Comparison of ENCODE assay signal across 9 mouse cellular contexts in the genomic region with DNA sequence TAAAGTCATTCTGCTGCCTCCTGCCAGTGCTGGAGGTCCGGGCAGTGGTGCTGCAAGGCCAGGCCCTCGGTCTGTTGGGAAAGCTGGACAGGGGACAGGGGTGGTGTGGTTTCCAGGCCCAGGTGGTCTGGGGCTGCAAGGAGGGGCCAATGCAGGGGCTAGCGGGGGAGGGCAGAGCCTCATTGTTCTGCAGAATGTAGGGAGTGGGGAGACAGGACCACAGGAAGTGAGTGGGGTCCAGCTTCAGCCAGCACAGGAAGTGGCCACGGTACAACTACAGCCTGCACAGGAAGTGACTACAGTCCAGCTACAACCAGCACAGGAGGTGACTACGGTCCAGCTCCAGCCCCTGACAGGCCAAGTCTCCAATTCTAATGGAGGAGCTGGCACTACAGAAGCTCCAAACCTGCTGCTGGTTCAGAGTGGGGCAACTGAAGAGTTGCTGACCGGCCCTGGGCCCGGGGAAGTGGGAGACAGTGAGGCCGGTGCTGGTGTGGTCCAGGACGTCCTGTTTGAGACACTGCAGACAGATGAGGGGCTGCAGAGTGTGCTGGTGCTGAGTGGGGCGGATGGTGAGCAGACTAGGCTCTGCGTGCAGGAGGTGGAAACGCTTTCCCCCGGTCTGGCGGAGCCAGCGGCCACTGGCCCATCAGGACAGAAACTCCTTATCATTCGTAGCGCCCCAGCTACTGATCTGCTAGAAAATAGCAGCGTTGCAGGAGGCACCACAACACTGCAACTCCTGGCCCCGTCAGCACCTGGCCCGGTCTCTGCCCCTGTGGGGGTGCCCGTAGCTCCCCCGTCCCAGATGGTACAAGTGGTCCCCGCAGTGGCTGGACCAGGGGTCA. TPM values are rescaled to one million over a fixed set of nuclear protein-coding genes. Genes with fewer than 3 reads are reported as not detected.
DNase-seq lines count a peak whose midpoint lies in the region; ATAC-seq and TF ChIP-seq lines count a peak whose summit lies in the region.
"Had no signal": no experiment of that assay in that cellular context is flagged by ENCODE, and none has a peak within 500 bp of the region (broad histone marks: within the 10 kb centered on the region; RNA-seq: fewer than 3 reads in every experiment).

No protein-coding gene starts in this region.

- peak overlapping the region; percentile 99 for H3K27ac ChIP-seq in left cerebral cortex, adult 2 months
- peak overlapping the region; percentile 99 for H3K27ac ChIP-seq in forebrain, embryonic 13.5 days
- no peak overlapping the region for H3K27ac ChIP-seq in intestine, postnatal 0 days (ENCODE audit: low read depth, low read length)
- H3K27ac ChIP-seq in neural tube, embryonic 14.5 days (ENCODE audit: low read depth, low read length), result peak overlapping the region; percentile 98

- H3K27me3 ChIP-seq in forebrain, embryonic 13.5 days, result no peaks in the 10 kb centered on the region
- 0 out of 2 replicates have a peak, but pooled peaks cover 6% of the 10 kb centered on the region for H3K27me3 ChIP-seq in intestine, postnatal 0 days (replicated peaks; ENCODE audit: control insufficient read depth, insufficient read depth, low read length)
- no peaks in the 10 kb centered on the region for H3K27me3 ChIP-seq in neural tube, embryonic 14.5 days (ENCODE audit: control insufficient read depth, insufficient read depth, low read length)

- H3K36me3 ChIP-seq in forebrain, embryonic 13.5 days (ENCODE audit: poor library complexity, severe bottlenecking), result peaks cover 43% of the 10 kb centered on the region
- peaks cover 36% of the 10 kb centered on the region for H3K36me3 ChIP-seq in intestine, postnatal 0 days (ENCODE audit: control insufficient read depth, insufficient read depth)
- peaks cover 21% of the 10 kb centered on the region for H3K36me3 ChIP-seq in neural tube, embryonic 14.5 days (ENCODE audit: control insufficient read depth, insufficient read depth, low read length)

- H3K4me1 ChIP-seq in forebrain, embryonic 13.5 days, result peaks cover 71% of the 10 kb centered on the region
- H3K4me1 ChIP-seq in intestine, postnatal 0 days (replicated peaks; ENCODE audit: control insufficient read depth, insufficient read depth, low read length), result 0 out of 2 replicates have a peak, but pooled peaks cover 12% of the 10 kb centered on the region
- H3K4me1 ChIP-seq in neural tube, embryonic 14.5 days (ENCODE audit: control insufficient read depth, insufficient read depth, low read length), result peaks cover 44% of the 10 kb centered on the region

- peak overlapping the region; percentile 73 for H3K9ac ChIP-seq in forebrain, embryonic 13.5 days
- H3K9ac ChIP-seq in intestine, postnatal 0 days (ENCODE audit: low read depth, low read length), result no peak overlapping the region
- H3K9ac ChIP-seq in neural tube, embryonic 14.5 days (replicated peaks; ENCODE audit: low read depth, low read length), result no peak overlapping the region

- peak overlapping the region; percentile 59; the same call in 1 of the 2 replicates for H3K4me3 ChIP-seq in left cerebral cortex, adult 2 months
- H3K4me3 ChIP-seq in forebrain, embryonic 13.5 days, result no peak overlapping the region
- no peak overlapping the region for H3K4me3 ChIP-seq in intestine, postnatal 0 days (ENCODE audit: low read depth, low read length)
- H3K4me3 ChIP-seq in neural tube, embryonic 14.5 days (ENCODE audit: low read depth, low read length), result no peak overlapping the region
- H3K4me3 ChIP-seq: erythroblast, embryonic 14.5 days had no signal

- 59% methylated on average over 23 of the region's 23 CpGs for WGBS in forebrain, embryonic 13.5 days
- WGBS in intestine, postnatal 0 days, result 65% methylated on average over 23 of the region's 23 CpGs
- WGBS in neural tube, embryonic 14.5 days, result 58% methylated on average over 22 of the region's 23 CpGs

- no peaks in the 10 kb centered on the region for H3K9me3 ChIP-seq in forebrain, embryonic 13.5 days (replicated peaks)
- no peaks in the 10 kb centered on the region for H3K9me3 ChIP-seq in intestine, postnatal 0 days (ENCODE audit: control insufficient read depth)
- H3K9me3 ChIP-seq in neural tube, embryonic 14.5 days (ENCODE audit: control insufficient read depth, low read length), result no peaks in the 10 kb centered on the region

- ATAC-seq in forebrain, embryonic 13.5 days, result no peak
- no peak for ATAC-seq in intestine, postnatal 0 days
- no peak for ATAC-seq in neural tube, embryonic 14.5 days (ENCODE audit: low read depth)
- ATAC-seq in megakaryocyte progenitor cell, adult 5-6 weeks (replicated peaks; ENCODE audit: poor library complexity), result no peak

- peak overlapping the region; percentile 74 for H3K4me2 ChIP-seq in forebrain, embryonic 13.5 days
- 0 out of 2 replicates have a peak overlapping the region, but pooled peaks have one; percentile 17 for H3K4me2 ChIP-seq in intestine, postnatal 0 days (replicated peaks; ENCODE audit: low read depth)
- peak overlapping the region; percentile 60; the same call in 1 of the 2 replicates for H3K4me2 ChIP-seq in neural tube, embryonic 14.5 days (ENCODE audit: low read depth, low read length)

- no peak for DNase-seq in left cerebral cortex, adult 2 months (ENCODE audit: extremely low spot score in 1 of 2, low spot score in 2 of 2)
- no peak for DNase-seq in left cerebral cortex, adult 8-10 months (ENCODE audit: low spot score in 2 of 2)
- DNase-seq in right cerebral cortex, adult 2 months (ENCODE audit: low spot score in 2 of 2), result no peak
- no peak for DNase-seq in gastrocnemius, postnatal 25 days

- TF ChIP-seq CTCF in left cerebral cortex, adult 2 months (IDR thresholded peaks at IDR 0.05), result no peak
- TF ChIP-seq CTCF in intestine, postnatal 0 days (IDR thresholded peaks at IDR 0.05; ENCODE audit: low read depth), result no peak

- intact Hi-C loops in left cerebral cortex, adult 2 months (cut with DNase I), result no loop called here

RNA-seq across cellular contexts. Expression of a gene that starts 0.6 kb away (rescaled TPM):
- 100 to 1,000 TPM in 1 of 2 experiments, 10 to 100 TPM in 1; 99.7 to 109 TPM for total RNA-seq in left cerebral cortex, adult 2 months (2021)
- total RNA-seq in left cerebral cortex, adult 8-10 months (2022), result 100 to 1,000 TPM in 1 of 4 experiments, 10 to 100 TPM in 3; 94.7 to 100 (median 95.8) TPM
- 21.2 and 24.9 TPM in 2 replicates for polyA plus RNA-seq in forebrain, embryonic 13.5 days (2015; fragmentation: Nextera tagmentation; extraction: Ambion mirVana)
- 1.5 and 1.9 TPM in 2 replicates for polyA plus RNA-seq in intestine, postnatal 0 days (2015; fragmentation: Nextera tagmentation; extraction: Ambion mirVana)
- polyA plus RNA-seq in neural tube, embryonic 14.5 days (2014; fragmentation: Nextera tagmentation; extraction: Ambion mirVana), result 24.4 and 27.9 TPM in 2 replicates
- 0.20 and 0.64 TPM in 2 replicates for total RNA-seq in megakaryocyte progenitor cell, adult 5-6 weeks (2015)
- total RNA-seq in megakaryocyte progenitor cell, adult 5-6 weeks (2017), result not detected in 2 replicates
- 1 to 10 TPM; 3.7 to 5.2 TPM for total RNA-seq in gastrocnemius, postnatal 25 days (2021)

RNA-seq across cellular contexts. Expression of a gene that starts 4.4 kb away (rescaled TPM):
- total RNA-seq in left cerebral cortex, adult 2 months (2021), result 1 to 10 TPM; 2.8 to 4.4 TPM
- total RNA-seq in left cerebral cortex, adult 8-10 months (2022), result 1 to 10 TPM; 2.1 to 3.5 (median 2.6) TPM
- 0.23 and 0.30 TPM in 2 replicates for polyA plus RNA-seq in forebrain, embryonic 13.5 days (2015; fragmentation: Nextera tagmentation; extraction: Ambion mirVana)
- 2.3 and 2.6 TPM in 2 replicates for polyA plus RNA-seq in intestine, postnatal 0 days (2015; fragmentation: Nextera tagmentation; extraction: Ambion mirVana)
- polyA plus RNA-seq in neural tube, embryonic 14.5 days (2014; fragmentation: Nextera tagmentation; extraction: Ambion mirVana), result 0.40 and 1.3 TPM in 2 replicates
- not detected in 2 replicates for total RNA-seq in megakaryocyte progenitor cell, adult 5-6 weeks (2015)
- total RNA-seq in megakaryocyte progenitor cell, adult 5-6 weeks (2017), result 0.10 TPM in 1 of 2 replicates, not detected in the other
- total RNA-seq in gastrocnemius, postnatal 25 days (2021), result 10 to 100 TPM; 10.1 to 11.6 TPM
- polyA plus RNA-seq: erythroblast, embryonic 14.5 days had no signal

RNA-seq across cellular contexts. Expression of a gene that starts 6.2 kb away (rescaled TPM):
- total RNA-seq in left cerebral cortex, adult 2 months (2021), result 10 to 100 TPM; 15.8 to 16.4 TPM
- 10 to 100 TPM; 14.7 to 16.8 (median 15.5) TPM for total RNA-seq in left cerebral cortex, adult 8-10 months (2022)
- polyA plus RNA-seq in forebrain, embryonic 13.5 days (2015; fragmentation: Nextera tagmentation; extraction: Ambion mirVana), result 4.3 and 4.5 TPM in 2 replicates
- polyA plus RNA-seq in intestine, postnatal 0 days (2015; fragmentation: Nextera tagmentation; extraction: Ambion mirVana), result 2.9 TPM in 2 replicates
- polyA plus RNA-seq in neural tube, embryonic 14.5 days (2014; fragmentation: Nextera tagmentation; extraction: Ambion mirVana), result 2.8 and 3.7 TPM in 2 replicates
- total RNA-seq in megakaryocyte progenitor cell, adult 5-6 weeks (2015), result 7.4 and 8.0 TPM in 2 replicates
- 1.9 and 2.7 TPM in 2 replicates for total RNA-seq in megakaryocyte progenitor cell, adult 5-6 weeks (2017)
- 1 to 10 TPM; 6.8 to 8.3 TPM for total RNA-seq in gastrocnemius, postnatal 25 days (2021)

RNA-seq across cellular contexts. Expression of a gene that starts 14.9 kb away (rescaled TPM):
- total RNA-seq in left cerebral cortex, adult 2 months (2021), result under 1 TPM; 0.27 to 0.28 TPM
- total RNA-seq in left cerebral cortex, adult 8-10 months (2022), result under 1 TPM in 3 of 4 experiments, not detected in 1; 0.48 to 0.65 (median 0.51) TPM
- polyA plus RNA-seq in forebrain, embryonic 13.5 days (2015; fragmentation: Nextera tagmentation; extraction: Ambion mirVana), result 0.26 and 0.45 TPM in 2 replicates
- polyA plus RNA-seq in intestine, postnatal 0 days (2015; fragmentation: Nextera tagmentation; extraction: Ambion mirVana), result not detected in 2 replicates
- 0.37 and 0.41 TPM in 2 replicates for polyA plus RNA-seq in neural tube, embryonic 14.5 days (2014; fragmentation: Nextera tagmentation; extraction: Ambion mirVana)
- not detected in 2 replicates for total RNA-seq in megakaryocyte progenitor cell, adult 5-6 weeks (2015)
- not detected in 2 replicates for total RNA-seq in megakaryocyte progenitor cell, adult 5-6 weeks (2017)
- total RNA-seq in gastrocnemius, postnatal 25 days (2021), result under 1 TPM; 0.21 to 0.36 TPM
- polyA plus RNA-seq: erythroblast, embryonic 14.5 days had no signal

RNA-seq across cellular contexts. Expression of a gene that starts 43.0 kb away (rescaled TPM):
- under 1 TPM in 1 of 2 experiments, not detected in 1; 0.91 TPM for total RNA-seq in left cerebral cortex, adult 2 months (2021)
- total RNA-seq in left cerebral cortex, adult 8-10 months (2022), result under 1 TPM; 0.16 to 0.68 (median 0.26) TPM
- polyA plus RNA-seq in forebrain, embryonic 13.5 days (2015; fragmentation: Nextera tagmentation; extraction: Ambion mirVana), result not detected in 2 replicates
- polyA plus RNA-seq in intestine, postnatal 0 days (2015; fragmentation: Nextera tagmentation; extraction: Ambion mirVana), result 0.47 and 0.76 TPM in 2 replicates
- polyA plus RNA-seq in neural tube, embryonic 14.5 days (2014; fragmentation: Nextera tagmentation; extraction: Ambion mirVana), result not detected in 2 replicates
- not detected in 2 replicates for total RNA-seq in megakaryocyte progenitor cell, adult 5-6 weeks (2015)
- total RNA-seq in megakaryocyte progenitor cell, adult 5-6 weeks (2017), result not detected in 2 replicates
- total RNA-seq in gastrocnemius, postnatal 25 days (2021), result 10 to 100 TPM; 29.0 to 60.0 TPM
- polyA plus RNA-seq: erythroblast, embryonic 14.5 days had no signal

Comparison
In these comparisons a context has a peak if more than half of its experiments do, and no peak if none do; other contexts are left out.
1. H3K4me2 ChIP-seq: peak in every context shown above with its lines; median percentile 74 in forebrain, embryonic 13.5 days; 60 in neural tube, embryonic 14.5 days; 17 in intestine, postnatal 0 days.
2. RNA of a gene that starts 0.6 kb away (total RNA-seq): 99.7 to 109 TPM in left cerebral cortex, adult 2 months and 94.7 to 100 TPM in left cerebral cortex, adult 8-10 months; 3.7 to 5.2 TPM in gastrocnemius, postnatal 25 days and 0.20 to 0.64 TPM in megakaryocyte progenitor cell, adult 5-6 weeks; every median in the first group is over 10 times any median in the second.